Mouse (Mus musculus) G1E (cell line): ENCODE data around the gene Galk1. TPM values are rescaled to one million over a fixed set of nuclear protein-coding genes. Genes with fewer than 3 reads are reported as not detected.
"Not testable (repeated sequence)": the region's sequence is repeated elsewhere in the genome, so short reads cannot be mapped to it uniquely, and the experiment has no call there.

ENCODE experiments used
- ATAC-seq: 2 replicates; pipeline ENCODE4 v1.8.0; 2016; ENCODE audit warnings: mild to moderate bottlenecking; ENCODE audit not compliant: insufficient number of reproducible peaks, poor library complexity, low FRiP score, severe bottlenecking; ENCODE audit errors: extremely low read depth
- DNase-seq: peaks from one replicate; pipeline ENCODE4 v3.0.0; 2012; ENCODE audit warnings: low spot score
- H3K27me3 ChIP-seq: 2 replicates; pipeline ENCODE4 v1.6.1; 2012; ENCODE audit warnings: mild to moderate bottlenecking, low read length, inconsistent platforms; ENCODE audit not compliant: insufficient read depth
- H3K36me3 ChIP-seq: replicated peaks from 2 replicates; pipeline ENCODE3; 2012; ENCODE audit warnings: mild to moderate bottlenecking, inconsistent platforms
- H3K4me1 ChIP-seq: 2 replicates; pipeline ENCODE4 v1.6.1; 2012; ENCODE audit warnings: low read depth, low read length, inconsistent platforms, mixed read lengths; ENCODE audit not compliant: insufficient read depth
- H3K4me3 ChIP-seq: 2 replicates; pipeline ENCODE4 v1.5.1; 2012; ENCODE audit warnings: low read depth, mild to moderate bottlenecking, inconsistent platforms, low read length, moderate library complexity, mixed read lengths
- H3K9me3 ChIP-seq: replicated peaks from 2 replicates; pipeline ENCODE4 v1.6.1; 2012; ENCODE audit warnings: inconsistent platforms
- CTCF ChIP-seq: IDR thresholded peaks from 2 replicates; pipeline ENCODE4 v1.5.1; 2012; ENCODE audit warnings: low read depth, low read length, inconsistent platforms, mixed read lengths
- GATA1 ChIP-seq: IDR thresholded peaks from 2 replicates; pipeline ENCODE4 v1.6.1; 2012; ENCODE audit warnings: borderline replicate concordance, low read length, inconsistent platforms, mixed read lengths
- GATA2 ChIP-seq: IDR thresholded peaks from 2 replicates; pipeline ENCODE4 v1.6.1; 2012; ENCODE audit warnings: low read depth, low read length, inconsistent platforms, borderline replicate concordance
- POLR2AphosphoS5 ChIP-seq: IDR thresholded peaks from 2 replicates; pipeline ENCODE4 v1.6.1; 2012; ENCODE audit warnings: low read depth, low read length, inconsistent platforms; ENCODE audit not compliant: insufficient replicate concordance
- TAL1 ChIP-seq: conservative IDR thresholded peaks from 2 replicates; pipeline ENCODE4 v1.6.1; 2012; ENCODE audit warnings: low read depth, low read length, inconsistent platforms, mixed read lengths
- polyA plus RNA-seq: library from polyadenylated mRNA; stranded (reverse); fragments of >175 nt; gene quantifications from 2 replicates; pipeline ENCODE4 v1.2.3, GENCODE M21; 2012
- total RNA-seq, 2 experiments: library from RNA; stranded (forward) in 1 of 2; stranded (reverse) in 1 of 2; fragments of 200-1000 nt in 1 of 2; fragments of >200 nt in 1 of 2; fragmentation: Nextera tagmentation in 1 of 2; gene quantifications; 2 replicates each; pipeline ENCODE4 v1.2.3; 2014 to 2017

Gene Galk1
- total and polyA plus RNA-seq, 3 experiments, result 22.0 to 148 (median 54.5) TPM

DNA sequence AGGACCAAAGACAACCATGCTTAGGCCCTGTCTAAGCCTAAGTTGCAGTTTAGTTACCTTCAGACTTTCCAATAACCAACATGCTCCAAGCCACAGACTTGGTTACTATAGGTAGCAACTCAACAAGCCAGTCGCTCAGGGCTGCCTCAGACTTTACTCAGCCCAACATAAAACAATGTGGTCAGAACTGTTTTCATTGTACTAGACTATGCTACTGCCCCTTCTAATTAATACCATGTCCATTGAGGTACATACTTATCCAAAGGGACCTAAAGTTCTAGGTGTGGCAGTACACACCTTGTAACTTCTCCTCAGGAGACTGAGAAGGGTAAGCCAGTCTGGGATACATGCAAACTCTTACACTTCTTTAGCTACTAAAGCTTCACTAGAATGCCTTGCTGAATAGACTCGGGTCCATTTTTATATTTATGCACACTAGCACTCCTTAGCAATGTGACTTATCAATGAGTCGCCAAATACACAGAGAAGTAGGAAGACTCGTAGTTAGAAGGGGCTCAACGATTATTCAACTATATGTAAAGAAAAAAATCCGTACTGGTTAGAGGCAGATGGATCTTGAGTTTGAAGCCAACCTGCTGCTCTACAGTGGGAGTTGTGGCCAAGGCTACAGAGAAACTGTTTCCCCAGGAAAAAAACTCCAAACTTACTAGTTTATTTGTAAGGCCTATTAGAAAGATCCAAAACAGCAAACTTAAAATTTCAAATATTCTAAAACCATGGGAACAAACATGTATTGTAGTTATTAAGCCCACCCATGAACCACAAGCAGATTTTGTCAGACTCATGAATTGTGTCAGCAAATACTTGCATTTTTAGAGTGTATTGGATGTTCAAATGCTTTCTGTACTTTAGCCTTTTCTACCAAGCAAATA is 9.1 kb upstream of the Galk1 start:
- no peaks in the 10 kb centered on the region for H3K9me3 ChIP-seq
- H3K36me3 ChIP-seq, result peaks cover 27% of the 10 kb centered on the region
- no peak for ATAC-seq
- H3K4me1 ChIP-seq, result peaks cover 18% of the 10 kb centered on the region
- peaks cover 4% of the 10 kb centered on the region; the same call in 1 of the 2 replicates for H3K27me3 ChIP-seq
- TF ChIP-seq TAL1 (no peak), POLR2AphosphoS5 (peak; percentile 77; the same call in 1 of the 2 replicates)
- H3K4me3 ChIP-seq, result no peak overlapping the region
- no peak for DNase-seq

DNA sequence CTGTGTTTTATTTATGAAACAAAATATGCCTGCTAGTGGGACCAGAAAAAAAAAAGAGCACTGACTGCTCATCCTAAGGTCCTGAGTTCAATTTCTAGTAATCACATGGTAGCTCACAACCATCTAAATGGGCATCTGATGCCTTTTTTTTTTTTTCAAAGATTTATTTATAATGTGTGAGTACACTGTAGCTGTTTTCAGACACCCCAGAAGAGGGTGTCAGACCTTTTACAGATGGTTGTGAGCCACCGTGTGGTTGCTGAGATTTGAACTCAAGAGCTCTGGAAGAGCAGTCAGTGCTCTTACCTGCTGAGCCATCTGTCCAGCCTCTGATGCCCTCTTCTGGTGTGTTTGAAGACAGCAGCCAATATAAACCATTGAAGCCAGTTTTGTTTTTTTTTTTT is 8.0 kb upstream of the Galk1 start:
- peaks cover 25% of the 10 kb centered on the region for H3K4me1 ChIP-seq
- H3K9me3 ChIP-seq, result no peaks in the 10 kb centered on the region
- H3K27me3 ChIP-seq, result peaks cover 7% of the 10 kb centered on the region
- DNase-seq (no peak), ATAC-seq (no peak)
- no peak overlapping the region for H3K4me3 ChIP-seq
- TF ChIP-seq CTCF, result 0 out of 2 replicates have a peak, but pooled peaks have one; percentile 9
- no peak for TF ChIP-seq TAL1
- peak; percentile 12; the same call in 1 of the 2 replicates for TF ChIP-seq POLR2AphosphoS5
- peaks cover 27% of the 10 kb centered on the region for H3K36me3 ChIP-seq

DNA sequence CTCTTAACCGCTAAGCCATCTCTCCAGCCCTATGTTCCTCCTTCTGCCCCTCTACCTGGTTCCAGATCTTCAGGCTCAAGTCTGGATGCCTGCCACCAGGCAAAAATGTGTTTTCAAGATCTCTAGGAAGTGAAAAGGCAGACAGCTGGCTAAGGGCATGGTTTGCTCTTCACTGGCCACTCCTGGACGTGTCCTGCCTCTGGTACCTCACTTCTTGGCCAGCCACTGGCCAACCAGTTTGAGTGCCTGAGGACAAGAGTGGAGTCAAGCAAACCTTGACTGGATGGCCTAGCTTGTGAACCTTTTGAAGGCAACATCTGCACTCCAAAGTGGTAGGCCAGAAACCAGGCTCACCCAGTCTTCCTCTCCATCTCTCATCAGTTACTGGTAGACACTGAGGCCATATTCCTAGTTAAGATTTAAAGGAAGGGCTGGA is 7.5 kb upstream of the Galk1 start:
- H3K27me3 ChIP-seq, result peaks cover 7% of the 10 kb centered on the region
- no peaks in the 10 kb centered on the region for H3K9me3 ChIP-seq
- no peak for TF ChIP-seq GATA2
- TF ChIP-seq POLR2AphosphoS5, result peak; percentile 99
- no peak for TF ChIP-seq GATA1
- H3K4me3 ChIP-seq, result no peak overlapping the region
- ATAC-seq (no peak), DNase-seq (no peak)
- peaks cover 26% of the 10 kb centered on the region for H3K4me1 ChIP-seq
- peaks cover 27% of the 10 kb centered on the region for H3K36me3 ChIP-seq

DNA sequence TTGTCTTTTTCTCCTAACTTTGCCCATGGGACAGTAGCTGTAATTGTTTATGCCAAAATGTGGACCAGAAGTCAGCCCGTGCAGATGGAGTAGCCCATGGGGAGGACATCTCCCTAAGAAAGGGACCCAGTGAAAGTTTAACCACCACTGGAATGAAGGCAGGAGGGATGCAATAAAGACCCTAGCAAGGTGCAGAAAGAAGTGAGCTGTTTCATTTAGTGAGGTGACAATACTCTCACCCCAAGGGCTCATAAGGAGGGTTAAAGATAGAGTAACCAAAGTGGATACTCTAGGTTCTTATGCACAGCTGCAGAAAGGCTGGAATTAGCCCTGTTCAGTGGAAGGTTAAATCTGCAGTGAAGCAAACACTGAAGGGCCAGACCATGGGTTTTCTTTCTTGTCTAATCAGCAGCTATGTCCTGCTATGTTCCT is 6.9 kb upstream of the Galk1 start:
- H3K9me3 ChIP-seq, result no peaks in the 10 kb centered on the region
- peaks cover 27% of the 10 kb centered on the region for H3K36me3 ChIP-seq
- peaks cover 11% of the 10 kb centered on the region for H3K27me3 ChIP-seq
- ATAC-seq (no peak), DNase-seq (no peak)
- H3K4me1 ChIP-seq, result peaks cover 31% of the 10 kb centered on the region
- TF ChIP-seq POLR2AphosphoS5, result peak; percentile 91; the same call in 1 of the 2 replicates
- no peak for TF ChIP-seq TAL1
- H3K4me3 ChIP-seq, result no peak overlapping the region

DNA sequence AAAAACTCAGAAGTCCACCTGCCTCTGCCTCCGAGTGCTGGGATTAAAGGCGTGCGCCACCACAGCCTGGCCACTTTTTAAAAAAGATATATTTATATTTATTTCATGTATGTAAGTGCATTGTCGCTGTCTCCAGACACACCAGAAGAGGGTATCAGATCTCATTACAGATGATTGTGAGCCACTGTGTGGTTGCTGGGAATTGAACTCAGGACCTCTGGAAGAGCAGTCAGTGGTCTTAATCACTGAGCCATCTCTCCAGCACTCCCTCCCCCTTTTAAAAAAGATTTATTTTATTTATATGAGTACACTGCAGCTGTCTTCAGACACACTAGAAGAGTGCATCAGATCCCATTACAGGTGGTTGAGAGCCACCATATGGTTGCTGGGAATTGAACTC is 6.3 kb upstream of the Galk1 start:
- peaks cover 16% of the 10 kb centered on the region for H3K27me3 ChIP-seq
- H3K4me3 ChIP-seq, DNase-seq, H3K9me3 ChIP-seq, ATAC-seq: not testable (repeated sequence)
- H3K36me3 ChIP-seq, result peaks cover 25% of the 10 kb centered on the region
- H3K4me1 ChIP-seq, result peaks cover 34% of the 10 kb centered on the region

DNA sequence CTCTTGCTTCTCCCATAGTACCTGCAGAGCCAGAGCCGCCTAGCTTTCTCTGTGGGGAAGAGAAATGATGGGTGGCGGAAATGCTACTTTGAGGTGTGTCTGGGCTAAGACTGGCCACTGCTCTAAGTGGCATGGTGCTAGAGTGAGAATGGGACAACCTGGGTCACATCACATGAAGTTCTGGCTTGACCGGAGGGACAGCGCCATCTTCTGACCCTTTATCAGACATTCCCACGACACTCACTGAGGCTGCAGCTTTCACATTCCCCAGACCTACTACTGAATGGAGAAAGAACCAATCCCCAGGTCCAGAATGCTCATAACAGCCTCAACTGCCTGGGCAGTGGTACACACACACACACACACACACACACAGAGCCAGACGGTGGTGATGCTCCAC is 5.6 kb upstream of the Galk1 start:
- H3K27me3 ChIP-seq, result peaks cover 18% of the 10 kb centered on the region
- no peak for ATAC-seq
- H3K4me3 ChIP-seq, result no peak overlapping the region
- peaks cover 40% of the 10 kb centered on the region for H3K4me1 ChIP-seq
- TF ChIP-seq CTCF, result peak; percentile 38
- no peak for TF ChIP-seq TAL1
- DNase-seq, result no peak
- H3K36me3 ChIP-seq, result peaks cover 19% of the 10 kb centered on the region
- no peaks in the 10 kb centered on the region for H3K9me3 ChIP-seq

DNA sequence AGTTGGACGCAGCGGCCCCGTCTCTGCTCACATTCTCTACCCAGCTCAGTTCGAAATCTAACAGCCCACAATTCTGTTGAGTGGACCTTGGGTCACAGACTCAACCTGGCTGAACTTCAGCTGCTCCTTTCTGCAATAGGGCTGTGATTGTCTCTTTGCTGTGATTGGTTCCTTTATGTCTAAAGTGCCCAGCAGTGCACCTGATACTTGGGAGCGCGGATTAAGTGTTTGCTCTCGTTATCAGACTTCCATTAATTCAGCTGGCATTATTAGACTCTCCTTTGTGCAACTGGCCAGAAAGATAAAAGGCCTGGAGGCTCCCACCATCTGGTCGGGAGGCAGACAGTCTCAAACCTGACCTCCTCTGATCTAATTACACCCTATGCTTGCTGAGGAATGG is 2.3 kb upstream of the Galk1 start:
- DNase-seq, result peak; percentile 68

More for the DNA sequence above, 2.3 kb upstream of the Galk1 start:
- H3K36me3 ChIP-seq, result peaks cover 17% of the 10 kb centered on the region
- peaks cover 24% of the 10 kb centered on the region for H3K27me3 ChIP-seq
- H3K4me3 ChIP-seq, result no peak overlapping the region; the same call in 1 of the 2 replicates
- TF ChIP-seq TAL1, result peak; percentile 84
- TF ChIP-seq GATA1, result no peak
- peaks cover 64% of the 10 kb centered on the region for H3K4me1 ChIP-seq
- H3K9me3 ChIP-seq, result no peaks in the 10 kb centered on the region
- peak; percentile 72 for ATAC-seq
